Mouse (Mus musculus): Measurements from ENCODE around the gene Golgb1. TPM values are rescaled to one million over a fixed set of nuclear protein-coding genes. Genes with fewer than 3 reads are reported as not detected.

The Golgb1 gene
- total RNA-seq, 2 experiments from 2014 or later = 41.5 to 41.8 TPM

DNA sequence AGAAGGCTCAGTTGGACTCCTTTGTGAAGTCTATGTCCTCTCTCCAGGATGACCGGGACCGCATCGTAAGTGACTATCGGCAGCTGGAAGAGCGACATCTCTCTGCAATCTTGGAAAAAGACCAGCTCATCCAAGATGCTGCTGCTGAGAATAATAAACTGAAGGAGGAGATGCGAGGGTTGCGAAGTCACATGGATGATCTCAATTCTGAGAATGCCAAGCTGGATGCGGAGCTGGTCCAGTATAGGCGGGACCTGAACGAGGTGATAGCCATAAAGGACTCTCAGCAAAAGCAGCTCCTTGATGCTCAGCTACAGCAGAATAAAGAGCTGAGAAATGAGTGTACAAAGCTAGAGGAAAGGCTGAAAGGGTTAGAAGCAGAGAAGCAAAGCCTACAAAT lies 43.6 kb downstream of the Golgb1 start:
- DNase-seq = no peak

DNA sequence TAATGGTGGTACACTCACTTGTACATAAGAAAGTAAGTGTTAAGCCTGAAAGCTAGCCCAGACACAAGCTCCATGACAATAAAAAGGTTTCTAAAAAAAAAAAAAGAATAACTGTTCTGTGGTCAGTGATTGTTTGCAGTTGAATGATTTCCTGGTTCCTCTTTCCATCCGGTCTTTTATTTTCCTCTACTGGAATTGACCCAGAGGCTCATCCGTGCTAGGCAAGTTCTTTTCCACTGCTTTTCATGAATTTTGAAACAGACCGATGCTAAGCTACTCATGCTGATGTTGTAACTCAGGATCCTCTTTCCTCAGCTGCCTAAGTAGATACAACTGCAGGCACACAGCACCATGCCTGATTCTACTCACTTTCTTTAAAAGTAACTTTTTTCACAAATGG lies 45.5 kb downstream of the Golgb1 start:
- no peak for DNase-seq

DNA sequence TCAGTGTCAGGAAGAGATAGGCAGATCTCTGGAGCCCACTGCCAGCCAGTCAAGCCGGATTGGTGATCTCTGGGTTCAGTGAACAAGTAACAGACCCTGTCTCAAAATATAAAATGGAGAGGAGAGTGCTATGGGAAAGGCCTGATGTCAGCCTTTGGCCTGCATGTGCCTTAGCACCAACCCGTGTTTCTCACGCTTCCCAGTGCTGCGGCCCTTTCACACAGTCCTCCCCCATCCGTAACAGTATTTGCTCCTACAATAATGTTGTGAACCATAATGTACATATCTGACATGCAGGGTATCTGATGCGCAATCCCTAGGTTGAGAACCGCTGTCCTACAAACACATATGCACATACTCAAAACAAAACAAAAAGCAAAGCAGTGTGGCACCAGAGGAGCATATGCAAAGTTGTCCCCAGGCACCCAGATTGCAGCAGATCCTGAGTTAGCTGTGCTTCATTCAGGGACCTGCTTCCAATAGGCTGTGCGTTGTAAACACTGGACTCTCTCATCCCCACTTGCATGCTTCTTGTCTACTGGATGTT lies 46.2 kb downstream of the Golgb1 start:
- DNase-seq = no peak

DNA sequence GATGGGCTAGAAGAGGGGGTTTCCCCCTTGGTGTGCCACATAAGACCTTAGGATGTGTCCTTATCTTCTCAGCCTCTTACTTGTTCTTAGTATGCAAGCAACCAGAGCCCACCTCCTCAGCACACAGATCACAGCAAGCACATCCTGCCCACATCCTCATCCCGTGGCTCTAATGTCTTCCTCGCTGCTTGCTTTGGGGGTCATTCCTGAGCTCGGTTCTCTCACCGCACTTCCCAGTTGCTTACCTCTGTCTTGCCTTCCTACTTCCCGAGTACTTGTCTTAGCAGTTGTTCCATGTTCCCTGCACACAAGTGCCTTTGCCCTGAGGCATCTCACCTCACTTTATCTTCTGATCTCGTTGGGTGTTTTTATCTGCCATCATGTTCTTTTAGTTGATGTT lies 47.0 kb downstream of the Golgb1 start:
- DNase-seq = no peak

DNA sequence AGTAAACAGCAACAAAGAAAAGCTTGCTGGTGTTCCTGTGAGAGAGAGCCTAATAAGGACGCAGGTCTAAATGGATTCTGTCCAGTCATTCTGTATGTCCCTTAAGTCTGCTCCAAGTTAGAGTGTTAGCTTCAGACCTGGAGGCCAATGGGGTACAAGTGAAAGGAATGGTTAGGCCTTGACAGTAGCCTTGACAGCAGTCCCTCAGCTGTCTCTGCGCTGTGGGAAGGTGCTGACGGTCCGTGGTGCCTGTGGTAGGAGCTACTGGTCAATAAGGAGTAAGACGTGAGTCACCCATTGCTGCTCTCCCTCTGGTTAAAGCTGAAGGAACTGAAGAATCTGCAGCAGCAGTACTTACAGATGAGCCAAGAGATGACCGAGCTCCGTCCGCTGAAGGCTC lies 49.4 kb downstream of the Golgb1 start:
- no peak for DNase-seq

DNA sequence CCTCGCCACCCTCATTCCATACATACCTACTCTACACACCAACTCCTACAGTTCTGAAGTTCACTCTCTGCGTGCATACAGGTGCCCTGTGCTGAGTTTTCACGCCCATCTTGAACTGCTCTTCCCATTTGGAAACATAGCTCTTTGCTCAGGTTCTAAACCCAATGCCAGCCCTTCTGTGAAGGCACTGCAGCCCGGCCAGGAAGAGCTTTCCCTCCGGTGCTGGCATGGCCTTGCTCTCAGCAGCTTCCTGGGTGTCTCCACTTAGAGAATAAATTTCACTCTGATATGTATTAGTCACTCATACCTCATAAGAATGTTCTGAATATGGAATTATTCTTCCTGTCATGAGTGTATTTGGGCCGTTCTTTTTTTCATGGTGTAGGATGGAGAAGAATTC lies 50.4 kb downstream of the Golgb1 start:
- no peak for DNase-seq

DNA sequence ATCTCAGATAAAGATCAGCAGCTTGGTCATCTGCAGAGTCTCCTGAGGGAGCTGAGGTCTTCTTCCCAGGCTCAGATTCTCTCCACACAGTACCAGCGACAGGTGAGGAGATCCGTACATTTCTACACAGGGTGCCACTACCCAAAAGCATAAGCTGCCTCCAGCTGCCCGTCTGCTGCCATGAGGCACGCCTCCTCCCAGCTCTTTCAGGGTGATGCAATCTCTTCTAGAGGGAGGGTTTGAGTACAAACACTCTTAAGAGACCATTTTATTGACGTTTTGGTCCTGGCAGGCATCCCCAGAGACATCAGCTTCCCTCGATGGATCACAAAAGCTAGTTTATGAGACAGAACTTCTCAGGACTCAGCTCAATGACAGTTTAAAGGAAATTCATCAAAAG lies 50.9 kb downstream of the Golgb1 start:
- DNase-seq = no peak

DNA sequence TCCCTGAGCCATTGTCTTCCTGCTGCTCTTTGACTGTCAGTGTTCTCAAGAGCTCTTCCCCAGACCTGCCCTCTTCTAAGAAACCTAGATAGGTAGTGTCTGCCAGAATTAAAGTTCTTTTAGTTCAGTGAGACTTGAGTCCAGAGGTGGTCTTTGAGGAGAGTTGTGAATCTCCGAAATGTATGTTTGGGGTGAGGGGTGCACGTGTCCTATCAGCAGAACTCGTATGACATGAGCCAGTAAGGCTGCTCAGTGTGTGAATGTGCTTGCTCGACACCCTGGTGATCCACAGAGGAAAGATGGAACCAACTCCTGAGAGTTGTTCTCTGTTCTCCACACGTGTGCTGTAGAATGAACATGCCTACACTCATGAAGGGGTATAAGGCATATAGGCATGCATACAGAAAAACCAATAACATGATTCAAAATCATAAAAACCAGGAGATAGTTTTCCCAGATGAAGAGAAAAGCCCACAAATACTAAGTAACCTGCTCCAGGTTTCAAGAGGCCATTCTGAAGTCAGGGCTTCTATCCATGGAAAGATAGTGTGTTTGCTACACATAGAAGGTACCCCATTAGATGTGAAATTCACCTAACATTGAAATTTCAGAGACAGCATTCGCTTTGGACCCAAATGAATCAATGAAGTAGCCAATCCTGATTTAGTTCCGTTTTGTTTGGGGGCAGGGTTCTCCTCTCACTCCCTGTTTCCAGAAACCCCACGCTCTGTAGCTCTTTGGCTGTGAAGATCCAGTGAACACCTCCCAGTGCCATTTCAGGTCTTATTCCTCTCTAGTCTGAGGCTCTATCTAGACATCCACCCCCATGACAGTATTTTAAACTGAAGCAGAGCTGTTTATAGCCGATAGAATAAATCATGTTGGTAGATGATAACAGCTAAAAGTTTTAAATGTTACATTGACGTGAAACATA lies 51.8 kb downstream of the Golgb1 start:
- DNase-seq = no peak

DNA sequence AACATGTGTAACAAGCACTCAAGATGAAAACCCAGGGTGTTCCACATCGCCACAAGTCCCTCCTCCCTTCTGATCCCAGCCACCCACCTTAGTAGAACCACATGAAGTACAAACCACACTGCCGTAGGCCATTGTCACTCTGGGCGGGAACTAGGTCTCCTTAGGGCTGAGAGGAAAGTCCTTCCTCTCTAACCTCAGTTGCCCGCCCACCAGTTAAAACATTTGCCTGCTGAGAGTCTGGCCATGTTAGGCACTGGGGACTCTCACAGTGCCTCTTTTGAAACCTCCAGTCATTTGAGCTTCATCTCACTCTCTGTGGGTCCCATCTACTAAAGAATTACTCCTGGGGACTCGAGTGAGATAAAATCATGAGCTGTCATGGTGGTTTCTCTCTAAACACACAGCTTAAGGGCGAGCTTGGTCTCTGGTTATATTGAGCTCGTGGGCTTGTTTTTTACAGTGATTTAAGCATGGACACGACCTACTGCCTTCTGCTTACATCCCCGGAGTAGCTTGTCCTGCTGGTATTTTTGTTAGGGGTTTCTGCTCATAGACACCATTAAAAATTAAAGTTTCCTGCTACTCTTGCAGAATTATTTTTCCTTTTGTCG lies 52.7 kb downstream of the Golgb1 start:
- no peak for DNase-seq

DNA sequence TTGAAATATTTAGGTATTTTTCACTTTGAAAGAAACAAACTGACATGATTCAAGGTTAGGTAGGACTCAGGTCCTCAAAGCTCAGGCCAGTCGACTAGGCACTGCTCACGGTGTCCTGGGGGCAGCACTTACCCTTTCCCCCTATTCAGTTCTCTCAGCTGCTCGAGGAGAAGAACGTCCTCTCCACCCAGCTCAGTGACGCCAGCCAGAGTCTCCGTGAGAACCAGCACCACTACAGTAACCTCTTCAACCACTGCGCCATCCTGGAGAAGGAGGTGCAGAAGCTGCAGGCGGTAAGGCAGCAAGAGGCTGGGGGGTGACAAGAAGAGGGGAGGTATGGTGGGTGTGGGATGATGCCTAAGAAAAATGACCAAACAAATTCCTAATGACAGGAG lies 53.2 kb downstream of the Golgb1 start:
- no peak for DNase-seq

DNA sequence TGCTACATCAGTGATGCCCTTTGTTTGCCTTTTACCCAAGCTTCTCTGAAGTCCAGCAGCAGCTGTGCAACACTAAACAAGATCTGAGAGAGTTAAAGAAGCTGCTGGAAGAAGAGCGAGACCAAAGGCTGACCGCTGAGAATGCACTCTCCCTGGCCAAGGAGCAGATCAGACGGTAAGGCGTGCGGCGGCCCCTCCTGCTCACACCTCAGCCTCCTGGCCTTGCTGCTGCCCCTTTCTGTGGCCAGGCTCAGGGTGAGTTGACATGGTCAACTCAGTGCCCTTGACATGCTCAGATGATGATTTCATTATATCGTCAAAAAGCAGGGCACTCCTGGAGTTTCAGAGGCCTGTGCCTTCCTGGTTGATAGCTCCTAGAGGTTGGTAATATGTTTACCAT lies 54.3 kb downstream of the Golgb1 start:
- DNase-seq = no peak

DNA sequence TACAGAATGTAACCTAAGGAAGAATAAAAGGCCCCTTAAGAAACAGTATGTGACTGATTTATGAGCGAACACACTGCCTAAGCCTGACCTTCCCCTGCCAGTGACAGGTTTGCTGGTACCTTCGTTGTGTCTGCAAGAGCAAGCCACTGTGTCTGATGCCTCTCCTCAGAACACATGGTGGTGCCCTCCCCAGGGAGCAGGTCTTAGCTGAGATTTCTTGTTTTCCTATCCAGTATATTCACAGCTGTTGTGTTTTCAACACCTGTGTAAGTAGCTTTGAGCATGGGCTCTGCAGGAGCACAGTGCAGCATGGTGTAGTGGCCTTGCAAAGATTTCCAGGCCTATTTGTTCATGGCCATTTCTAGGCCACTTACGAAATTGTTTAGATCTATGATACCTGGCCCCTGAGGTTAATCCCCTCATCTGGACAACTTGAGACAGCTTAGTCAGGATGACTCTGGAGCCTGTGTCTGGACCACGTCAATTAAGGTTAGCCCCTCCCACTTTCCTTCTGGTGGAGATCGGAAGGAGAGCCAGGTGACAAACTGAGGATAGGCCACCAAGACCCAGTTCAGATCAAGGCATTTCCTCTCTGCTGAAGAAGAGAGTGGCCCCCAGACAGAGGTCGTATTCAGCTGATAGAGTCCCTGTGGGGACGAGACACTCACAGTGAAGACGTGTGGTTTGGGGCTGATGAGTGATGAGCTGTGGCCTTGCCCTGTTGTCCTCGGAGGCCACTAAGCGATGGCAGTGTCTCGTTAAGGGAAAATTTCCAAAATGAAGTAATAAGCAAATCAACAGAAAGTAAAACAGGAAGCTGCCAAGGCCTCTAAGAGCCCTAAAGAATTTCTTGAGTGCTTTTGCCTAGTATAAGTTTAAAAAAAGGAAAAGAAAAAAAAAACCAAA lies 55.5 kb downstream of the Golgb1 start:
- no peak for DNase-seq

DNA sequence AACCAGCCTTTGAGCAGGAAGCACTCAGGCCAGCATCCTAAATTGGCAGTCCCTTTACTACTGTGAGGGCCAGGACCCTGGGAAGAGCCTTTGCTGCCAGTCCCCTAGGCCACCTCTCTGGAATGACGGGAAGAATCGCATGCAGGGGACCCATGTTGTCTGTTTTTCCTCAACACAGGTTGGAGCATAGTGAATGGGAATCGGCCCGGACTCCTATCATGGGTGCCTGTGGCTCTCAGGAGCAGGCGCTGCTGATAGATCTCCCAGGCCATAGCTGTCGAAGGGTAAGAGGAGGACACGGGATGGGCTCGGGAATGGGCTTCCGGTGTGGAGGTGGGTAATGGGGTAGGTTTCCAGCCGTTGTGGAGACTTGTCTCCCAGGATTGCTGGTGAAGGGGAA lies 56.4 kb downstream of the Golgb1 start:
- DNase-seq = no peak

DNA sequence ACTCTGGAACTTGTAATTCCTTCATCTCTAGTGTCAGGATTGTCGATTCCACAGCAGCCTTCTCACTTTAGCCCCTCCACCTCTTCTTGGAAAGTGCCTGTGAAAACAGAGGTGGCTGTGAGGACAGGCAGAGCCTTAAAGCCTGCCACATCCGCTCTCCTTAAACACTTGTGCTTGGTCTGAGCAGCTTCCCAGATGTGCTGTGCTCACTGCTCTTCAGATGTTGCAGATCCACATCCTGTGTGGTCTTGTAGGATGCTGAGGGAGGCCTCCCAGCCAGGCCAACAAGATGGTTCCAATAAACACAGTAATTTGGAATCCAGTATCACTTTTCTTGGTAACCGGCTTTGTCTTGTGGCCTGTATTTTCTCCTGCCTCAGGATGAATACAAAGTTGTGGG lies 57.0 kb downstream of the Golgb1 start:
- DNase-seq = no peak

DNA sequence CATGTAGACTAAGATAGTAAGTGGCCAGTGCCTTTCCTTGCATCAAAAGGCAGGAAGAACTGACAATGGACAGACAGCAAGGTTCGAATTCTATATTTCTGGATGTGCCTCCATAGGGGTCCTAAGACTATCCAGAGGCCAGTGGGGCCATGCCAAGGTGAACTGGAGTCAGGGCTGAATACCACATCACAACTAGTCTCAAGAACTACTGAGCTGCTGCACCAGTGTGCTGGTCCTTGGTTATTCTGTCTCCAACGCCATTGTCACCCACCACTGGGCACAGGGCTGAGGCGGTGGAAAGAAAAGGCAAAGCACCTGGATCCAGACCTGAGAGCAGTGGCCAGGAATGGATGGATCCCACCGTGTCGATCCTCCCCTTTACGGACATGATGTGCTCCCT lies 57.6 kb downstream of the Golgb1 start:
- DNase-seq = no peak

DNA sequence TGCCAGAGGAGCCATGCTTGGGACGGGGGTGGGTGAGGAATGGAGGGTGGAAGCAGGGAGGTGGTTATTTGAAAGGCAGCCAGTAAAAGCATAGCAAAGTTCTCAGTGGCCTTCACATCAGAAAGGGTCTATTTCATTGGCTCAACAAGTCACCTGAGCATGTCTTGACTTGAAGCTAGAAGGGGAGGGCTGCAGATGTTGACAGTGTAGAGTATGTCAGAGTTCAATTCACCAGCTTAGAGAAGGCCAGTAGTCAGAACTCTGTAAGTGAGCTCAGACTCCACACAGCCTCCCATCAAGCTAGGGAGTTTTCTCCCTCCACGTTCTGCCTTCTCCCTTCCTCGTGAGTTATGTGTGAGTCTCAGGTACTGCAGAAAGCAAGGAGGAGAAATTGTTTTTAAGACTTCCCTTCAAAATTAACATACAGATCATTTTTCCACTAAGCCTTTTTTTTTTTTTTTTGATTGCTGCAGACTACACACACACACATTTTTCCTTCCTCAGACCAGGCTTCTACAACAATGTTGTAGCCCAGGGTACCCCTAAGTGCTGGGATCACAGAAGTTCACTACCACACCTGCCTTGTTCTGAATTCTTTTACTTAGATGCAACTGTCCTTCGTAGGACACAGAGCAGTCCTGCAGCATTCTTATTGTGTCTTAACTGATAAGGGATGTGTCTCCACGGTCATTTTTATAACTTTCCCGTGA lies 59.3 kb downstream of the Golgb1 start:
- peak; percentile 37 to 38 for DNase-seq

DNA sequence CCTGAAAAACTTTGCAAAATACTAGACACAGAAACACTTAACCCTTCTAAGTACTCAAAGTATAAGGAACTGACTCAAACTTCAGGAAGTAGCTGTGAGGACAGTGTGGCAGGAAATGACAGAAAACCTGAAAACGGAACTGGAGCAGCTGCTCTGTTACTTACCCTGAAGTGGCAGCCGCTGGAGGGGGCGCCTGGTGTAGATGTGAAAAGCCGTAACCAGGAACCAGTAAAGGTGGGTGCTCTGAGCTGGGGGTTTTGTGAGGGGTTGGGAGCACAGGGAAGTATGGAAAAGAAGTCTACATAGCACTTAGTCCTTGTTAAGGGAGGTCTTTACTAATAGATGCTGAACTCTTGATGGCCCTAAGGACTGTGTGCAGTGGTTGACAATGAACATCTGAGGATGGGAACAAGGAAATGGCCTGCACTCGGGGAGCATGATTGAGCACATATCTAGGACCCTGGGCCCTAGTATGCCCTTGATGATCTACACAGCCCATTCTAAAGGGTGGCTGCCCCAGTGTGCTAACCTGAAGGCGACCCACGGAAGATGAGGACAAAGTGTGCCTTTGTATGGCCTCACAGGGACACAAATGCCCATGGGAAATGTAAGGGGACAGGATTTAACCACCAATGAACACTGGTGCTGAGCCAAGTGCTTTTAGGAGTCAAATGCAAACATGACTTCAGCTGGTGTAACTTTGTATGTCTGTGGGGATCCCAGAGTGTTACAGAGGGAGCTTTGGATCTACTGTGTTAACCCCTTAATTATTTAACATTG lies 60.1 kb downstream of the Golgb1 start, which contains the start of gene Hcls1:
TSS of gene Hcls1 (plus strand) at position 143 of the 780 bp plus-strand sequence.
- peak; percentile 59 to 70 for DNase-seq

DNA sequence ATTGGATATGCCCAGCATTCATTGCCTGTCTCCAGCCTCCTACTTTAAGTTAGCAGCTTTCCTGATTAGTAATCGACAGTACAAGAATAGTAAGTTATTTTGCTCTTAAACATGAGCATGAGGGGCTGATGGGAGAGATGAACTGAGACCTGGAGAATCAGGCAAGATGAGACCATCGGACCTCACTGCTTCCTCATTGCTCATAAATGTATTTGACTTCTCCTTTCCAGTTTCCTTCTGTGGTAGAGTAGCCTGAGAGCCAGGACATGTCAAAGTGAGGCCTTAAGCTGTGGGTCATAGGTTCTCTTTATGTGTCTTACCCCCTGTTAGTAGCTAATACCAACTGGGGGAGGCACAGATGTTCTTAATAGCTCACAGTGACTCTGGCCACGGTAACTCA lies 60.9 kb downstream of the Golgb1 start:
- DNase-seq = no peak

DNA sequence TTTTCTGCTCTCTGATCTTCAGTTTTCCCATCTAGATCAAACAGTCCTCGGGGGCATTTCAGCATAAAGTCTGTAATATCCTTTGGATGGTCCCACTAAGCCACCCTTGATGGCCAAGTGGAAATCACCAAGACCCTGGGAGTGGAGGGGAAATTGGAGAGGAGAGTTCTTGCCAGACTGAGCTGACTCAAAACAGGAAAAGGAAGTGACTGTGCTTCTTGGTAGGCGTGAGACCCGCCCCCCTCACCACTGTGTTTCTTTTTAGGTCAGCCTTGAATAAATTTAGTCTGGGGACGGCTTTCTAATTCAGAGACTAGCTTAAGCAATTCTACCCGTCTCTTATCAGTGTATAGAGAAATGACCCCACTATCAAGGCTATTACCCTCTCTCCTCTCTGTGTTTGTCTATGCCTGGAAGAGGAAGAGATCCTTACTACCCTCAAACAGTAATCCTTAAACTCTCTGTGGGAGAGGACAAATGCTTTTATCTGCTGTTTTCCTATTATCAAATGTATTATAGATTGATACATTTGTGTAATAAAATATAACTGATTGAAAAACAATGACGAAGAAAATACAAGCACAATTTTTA lies 66.3 kb downstream of the Golgb1 start:
- DNase-seq = peak; percentile 55 to 75

DNA sequence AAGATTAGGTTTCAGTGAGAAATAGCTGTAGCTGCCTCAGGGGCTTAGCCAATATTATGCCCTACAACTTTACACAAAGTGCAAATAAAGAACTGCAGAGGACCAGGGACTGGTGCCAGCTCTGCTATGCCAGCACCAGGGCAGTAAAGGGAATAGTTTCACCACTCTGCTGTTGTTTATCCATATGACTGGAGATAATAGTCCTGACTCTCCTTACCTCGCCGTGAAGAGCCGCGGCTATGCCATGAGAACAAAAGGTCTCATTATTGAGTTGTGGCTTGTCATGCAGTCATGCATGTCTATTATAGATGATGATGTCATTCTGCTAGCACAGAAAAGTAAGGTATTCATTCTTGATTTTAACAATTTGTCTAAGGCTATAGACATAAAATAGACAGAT lies 67.0 kb downstream of the Golgb1 start:
- DNase-seq = peak in 1 of 2 experiments; percentile 40
